Mouse (Mus musculus) limb, embryonic 11.5 days (tissue): ENCODE measurements around the gene Nr6a1. TPM values are rescaled to one million over a fixed set of nuclear protein-coding genes. Genes with fewer than 3 reads are reported as not detected.

Experiments used
- ATAC-seq: fragments of 200-750 bp; cut with Nextera tagmentation; 2 replicates; pipeline ENCODE4 v1.8.0; 2017; ENCODE audit warnings: low read depth; ENCODE audit not compliant: insufficient number of reproducible peaks, low FRiP score, low TSS enrichment
- DNase-seq: peaks from one replicate; pipeline ENCODE4 v3.0.0-alpha.2; 2015; ENCODE audit warnings: low spot score
- H3K27ac ChIP-seq: fragments of 300-500 bp; sonication (generic); replicated peaks from 2 replicates; pipeline ENCODE4 v1.5.1; 2014; ENCODE audit warnings: low read depth, mild to moderate bottlenecking, low read length
- H3K27me3 ChIP-seq: fragments of 300-500 bp; sonication (generic); 2 replicates; pipeline ENCODE4 v1.6.1; 2014; ENCODE audit warnings: mild to moderate bottlenecking, low read length, mixed read lengths; ENCODE audit not compliant: control insufficient read depth, insufficient read depth
- H3K36me3 ChIP-seq: fragments of 300-500 bp; sonication (generic); 2 replicates; pipeline ENCODE4 v1.6.1; 2014; ENCODE audit warnings: mild to moderate bottlenecking, low read length, moderate library complexity, mixed read lengths; ENCODE audit not compliant: control insufficient read depth, insufficient read depth
- H3K4me1 ChIP-seq: fragments of 300-500 bp; sonication (generic); 2 replicates; pipeline ENCODE4 v1.6.1; 2014; ENCODE audit warnings: low read length, mixed read lengths; ENCODE audit not compliant: control insufficient read depth, insufficient read depth
- H3K4me2 ChIP-seq: fragments of 300-500 bp; sonication (generic); 2 replicates; pipeline ENCODE4 v1.6.1; 2014; ENCODE audit warnings: low read depth, mild to moderate bottlenecking, moderate library complexity; ENCODE audit not compliant: severe bottlenecking
- H3K4me3 ChIP-seq: fragments of 300-500 bp; sonication (generic); 2 replicates; pipeline ENCODE4 v1.5.1; 2014; ENCODE audit warnings: low read depth, low read length
- H3K9ac ChIP-seq: fragments of 300-500 bp; sonication (generic); 2 replicates; pipeline ENCODE4 v1.6.1; 2014; ENCODE audit warnings: mild to moderate bottlenecking, low read length
- H3K9me3 ChIP-seq: fragments of 300-500 bp; sonication (generic); 2 replicates; pipeline ENCODE4 v1.6.1; 2016; ENCODE audit warnings: low read length; ENCODE audit not compliant: control insufficient read depth
- WGBS: fragments of 180-500 bp; shearing (Covaris S2); extraction: QIAGEN DNeasy Blood & Tissue Kit; methylation state at CpG from one replicate; pipeline ENCODE4 v1.1.7; 2014; 5-methylcytosine and 5-hydroxymethylcytosine counted together
- polyA plus RNA-seq: library from polyadenylated mRNA; unstranded; fragments of >200 nt; fragmentation: Nextera tagmentation; extraction: Ambion mirVana; gene quantifications from 2 replicates; pipeline ENCODE4 v1.2.1, GENCODE M21; 2014

Nr6a1 gene
- polyA plus RNA-seq, 1 experiment from 2014 or later: 1.3 TPM

GRCm38 (mm10) chr2:38964198-38964597, 36.7 kb upstream of the Nr6a1 start:
- no peak overlapping the region for H3K9ac ChIP-seq
- no peaks in the 10 kb centered on the region for H3K4me1 ChIP-seq
- H3K36me3 ChIP-seq: no peaks in the 10 kb centered on the region
- ATAC-seq: 0 out of 2 replicates have a peak, but pooled peaks have one; percentile 44
- H3K4me2 ChIP-seq: no peak overlapping the region
- H3K27me3 ChIP-seq: no peaks in the 10 kb centered on the region
- no peak overlapping the region for H3K4me3 ChIP-seq
- no peak overlapping the region for H3K27ac ChIP-seq
- H3K9me3 ChIP-seq: no peaks in the 10 kb centered on the region
- 22% methylated on average over 4 of the region's 4 CpGs for WGBS
- DNase-seq: peak; percentile 64

- H3K4me3 ChIP-seq: no peak overlapping the region
- H3K36me3 ChIP-seq: no peaks in the 10 kb centered on the region
- no peaks in the 10 kb centered on the region for H3K4me1 ChIP-seq
- H3K27ac ChIP-seq: no peak overlapping the region
- H3K4me2 ChIP-seq: no peak overlapping the region
- DNase-seq (no peak), ATAC-seq (no peak)
- WGBS: 84% methylated on average over 5 of the region's 5 CpGs
- no peaks in the 10 kb centered on the region for H3K9me3 ChIP-seq
- H3K9ac ChIP-seq: no peak overlapping the region
- no peaks in the 10 kb centered on the region for H3K27me3 ChIP-seq
Measured at GRCm38 (mm10) chr2:38957671-38958223, 30.3 kb upstream of the Nr6a1 start.

- Histone ChIP-seq H3K9me3 (no peaks in the 10 kb centered on the region), H3K27me3 (no peaks in the 10 kb centered on the region), H3K4me1 (no peaks in the 10 kb centered on the region), H3K27ac (no peak overlapping the region), H3K4me3 (no peak overlapping the region), H3K4me2 (no peak overlapping the region), H3K36me3 (no peaks in the 10 kb centered on the region), H3K9ac (no peak overlapping the region)
- DNase-seq: no peak
- WGBS: 67% methylated on average over 2 of the region's 2 CpGs
- ATAC-seq: no peak
Measured at GRCm38 (mm10) chr2:38956062-38956461, 28.6 kb upstream of the Nr6a1 start.

GRCm38 (mm10) chr2:38953152-38953883, 25.8 kb upstream of the Nr6a1 start:
- Histone ChIP-seq H3K36me3 (no peaks in the 10 kb centered on the region), H3K4me2 (no peak overlapping the region), H3K9me3 (no peaks in the 10 kb centered on the region), H3K9ac (no peak overlapping the region), H3K4me3 (no peak overlapping the region), H3K27ac (no peak overlapping the region), H3K27me3 (no peaks in the 10 kb centered on the region), H3K4me1 (no peaks in the 10 kb centered on the region)
- WGBS: 69% methylated on average over 5 of the region's 5 CpGs
- ATAC-seq (no peak), DNase-seq (no peak)

- ATAC-seq: no peak
- Histone ChIP-seq H3K4me1 (no peaks in the 10 kb centered on the region), H3K36me3 (no peaks in the 10 kb centered on the region), H3K9me3 (no peaks in the 10 kb centered on the region), H3K4me3 (no peak overlapping the region), H3K27me3 (no peaks in the 10 kb centered on the region), H3K27ac (no peak overlapping the region), H3K4me2 (no peak overlapping the region), H3K9ac (no peak overlapping the region)
- 86% methylated on average over 7 of the region's 7 CpGs for WGBS
- DNase-seq: no peak
Measured at GRCm38 (mm10) chr2:38950281-38950719, 22.8 kb upstream of the Nr6a1 start.

GRCm38 (mm10) chr2:38947566-38947965, 20.1 kb upstream of the Nr6a1 start:
- Histone ChIP-seq H3K4me1 (no peaks in the 10 kb centered on the region), H3K4me2 (no peak overlapping the region), H3K4me3 (no peak overlapping the region), H3K9ac (no peak overlapping the region), H3K36me3 (no peaks in the 10 kb centered on the region), H3K9me3 (no peaks in the 10 kb centered on the region), H3K27ac (no peak overlapping the region), H3K27me3 (no peaks in the 10 kb centered on the region)
- 67% methylated on average over 7 of the region's 7 CpGs for WGBS
- DNase-seq (no peak), ATAC-seq (no peak)

GRCm38 (mm10) chr2:38944460-38945161, 17.1 kb upstream of the Nr6a1 start:
- H3K27me3 ChIP-seq: no peaks in the 10 kb centered on the region
- H3K4me1 ChIP-seq: no peaks in the 10 kb centered on the region
- H3K9me3 ChIP-seq: no peaks in the 10 kb centered on the region
- H3K27ac ChIP-seq: no peak overlapping the region
- no peak overlapping the region for H3K4me2 ChIP-seq
- DNase-seq (no peak), ATAC-seq (no peak)
- H3K9ac ChIP-seq: no peak overlapping the region
- 77% methylated on average over 3 of the region's 3 CpGs for WGBS
- H3K4me3 ChIP-seq: no peak overlapping the region
- H3K36me3 ChIP-seq: no peaks in the 10 kb centered on the region

- Histone ChIP-seq H3K9me3 (no peaks in the 10 kb centered on the region), H3K4me3 (no peak overlapping the region), H3K9ac (no peak overlapping the region), H3K27ac (no peak overlapping the region), H3K36me3 (no peaks in the 10 kb centered on the region), H3K4me1 (no peaks in the 10 kb centered on the region), H3K27me3 (no peaks in the 10 kb centered on the region), H3K4me2 (no peak overlapping the region)
- ATAC-seq: no peak
- no peak for DNase-seq
- WGBS: 46% methylated on average over 2 of the region's 2 CpGs
Measured at GRCm38 (mm10) chr2:38943977-38944376, 16.5 kb upstream of the Nr6a1 start.
